Mouse (Mus musculus) hindbrain, postnatal 0 days (tissue): ENCODE data around the gene Mrps11. TPM values are rescaled to one million over a fixed set of nuclear protein-coding genes. Genes with fewer than 3 reads are reported as not detected.

Source experiments
- ATAC-seq: fragments of 200-750 bp; cut with Nextera tagmentation; 2 replicates; pipeline ENCODE4 v1.8.0; 2017; ENCODE audit warnings: mild to moderate bottlenecking, moderate TSS enrichment, moderate library complexity
- DNase-seq: peaks from one replicate; pipeline ENCODE4 v3.0.0-alpha.2; 2015; ENCODE audit warnings: low spot score
- H3K27ac ChIP-seq: fragments of 300-500 bp; sonication (generic); 2 replicates; pipeline ENCODE4 v1.5.1; 2014; ENCODE audit warnings: mild to moderate bottlenecking
- H3K27me3 ChIP-seq: fragments of 300-500 bp; sonication (generic); 2 replicates; pipeline ENCODE4 v1.6.1; 2014; ENCODE audit warnings: low read length, mixed read lengths; ENCODE audit not compliant: insufficient read depth
- H3K36me3 ChIP-seq: fragments of 300-500 bp; sonication (generic); 2 replicates; pipeline ENCODE4 v1.6.1; 2014; ENCODE audit warnings: low read length, mixed read lengths; ENCODE audit not compliant: insufficient read depth
- H3K4me1 ChIP-seq: fragments of 300-500 bp; sonication (generic); 2 replicates; pipeline ENCODE4 v1.6.1; 2014; ENCODE audit warnings: antibody characterized with exemption, low read length, mixed read lengths; ENCODE audit not compliant: insufficient read depth
- H3K4me2 ChIP-seq: fragments of 300-500 bp; sonication (generic); 2 replicates; pipeline ENCODE4 v1.6.1; 2014; ENCODE audit warnings: low read depth, mild to moderate bottlenecking, low read length, moderate library complexity, mixed read lengths
- H3K4me3 ChIP-seq: fragments of 300-500 bp; sonication (generic); 2 replicates; pipeline ENCODE4 v1.5.1; 2014; ENCODE audit warnings: low read length
- H3K9ac ChIP-seq: fragments of 300-500 bp; sonication (generic); replicated peaks from 2 replicates; pipeline ENCODE4 v1.6.1; 2014; ENCODE audit warnings: mild to moderate bottlenecking, low read length, moderate library complexity, mixed read lengths
- H3K9me3 ChIP-seq: fragments of 300-500 bp; sonication (generic); 2 replicates; pipeline ENCODE4 v1.6.1; 2016; ENCODE audit warnings: low read length, mixed read lengths
- CTCF ChIP-seq: IDR thresholded peaks from 2 replicates; pipeline ENCODE4 v1.5.1; 2016; ENCODE audit warnings: antibody characterized with exemption, control low read depth, low read depth
- WGBS: fragments of 180-500 bp; shearing (Covaris S2); extraction: QIAGEN DNeasy Blood & Tissue Kit; methylation state at CpG from one replicate; pipeline ENCODE4 v1.1.7; 2014; 5-methylcytosine and 5-hydroxymethylcytosine counted together
- polyA plus RNA-seq: library from polyadenylated mRNA; unstranded; fragments of >200 nt; fragmentation: Nextera tagmentation; extraction: Ambion mirVana; gene quantifications from 2 replicates; pipeline ENCODE4 v1.2.1, GENCODE M21; 2015
- total RNA-seq: library from RNA; depleted of rRNA; stranded (reverse); fragments of >200 nt; gene quantifications from 2 replicates; pipeline ENCODE4 v1.2.3, GENCODE M21; 2014

The Mrps11 gene
- total and polyA plus RNA-seq, 2 experiments from 2014 or later: 56.8 to 63.4 TPM

- H3K9ac ChIP-seq: no peak overlapping the region
- H3K4me1 ChIP-seq: no peaks in the 10 kb centered on the region
- H3K4me2 ChIP-seq: no peak overlapping the region
- no peak for ATAC-seq
- H3K36me3 ChIP-seq: no peaks in the 10 kb centered on the region
- 72% methylated on average over 4 of the region's 4 CpGs for WGBS
- DNase-seq: no peak
- H3K9me3 ChIP-seq: no peaks in the 10 kb centered on the region
- TF ChIP-seq CTCF: no peak
- H3K4me3 ChIP-seq: no peak overlapping the region
- no peak overlapping the region for H3K27ac ChIP-seq
- H3K27me3 ChIP-seq: no peaks in the 10 kb centered on the region
Observed at GRCm38 (mm10) chr7:78807192-78807591, 24.3 kb downstream of the Mrps11 start.

GRCm38 (mm10) chr7:78813791-78814190, 30.9 kb downstream of the Mrps11 start:
- ATAC-seq (peak; percentile 38; the same call in 1 of the 2 replicates), DNase-seq (peak; percentile 66)
- no peaks in the 10 kb centered on the region for H3K36me3 ChIP-seq
- TF ChIP-seq CTCF: peak; percentile 26; the same call in 1 of the 2 replicates
- no peak overlapping the region for H3K9ac ChIP-seq
- H3K4me2 ChIP-seq: no peak overlapping the region
- H3K27ac ChIP-seq: peak overlapping the region; percentile 36; the same call in 1 of the 2 replicates
- peaks cover 13% of the 10 kb centered on the region for H3K4me1 ChIP-seq
- H3K4me3 ChIP-seq: no peak overlapping the region
- no peaks in the 10 kb centered on the region for H3K9me3 ChIP-seq
- WGBS: 45% methylated on average over 6 of the region's 6 CpGs
- H3K27me3 ChIP-seq: no peaks in the 10 kb centered on the region

GRCm38 (mm10) chr7:78814766-78815165, 31.8 kb downstream of the Mrps11 start:
- no peak overlapping the region for H3K9ac ChIP-seq
- H3K4me3 ChIP-seq: no peak overlapping the region
- peaks cover 13% of the 10 kb centered on the region for H3K4me1 ChIP-seq
- H3K27ac ChIP-seq: peak overlapping the region; percentile 36; the same call in 1 of the 2 replicates
- no peaks in the 10 kb centered on the region for H3K27me3 ChIP-seq
- DNase-seq (peak; percentile 34), ATAC-seq (peak; percentile 72; the same call in 1 of the 2 replicates)
- H3K9me3 ChIP-seq: no peaks in the 10 kb centered on the region
- TF ChIP-seq CTCF: no peak
- H3K36me3 ChIP-seq: no peaks in the 10 kb centered on the region
- H3K4me2 ChIP-seq: no peak overlapping the region

- DNase-seq (no peak), ATAC-seq (no peak)
- Histone ChIP-seq H3K27ac (no peak overlapping the region), H3K4me3 (no peak overlapping the region), H3K4me1 (peaks cover 13% of the 10 kb centered on the region), H3K27me3 (no peaks in the 10 kb centered on the region), H3K4me2 (no peak overlapping the region), H3K9me3 (no peaks in the 10 kb centered on the region), H3K36me3 (no peaks in the 10 kb centered on the region), H3K9ac (no peak overlapping the region)
- no peak for TF ChIP-seq CTCF
- WGBS: 86% methylated on average over 12 of the region's 12 CpGs
Observed at GRCm38 (mm10) chr7:78818336-78818735, 35.4 kb downstream of the Mrps11 start.

GRCm38 (mm10) chr7:78826682-78827385, 43.9 kb downstream of the Mrps11 start:
- no peaks in the 10 kb centered on the region for H3K9me3 ChIP-seq
- H3K9ac ChIP-seq: no peak overlapping the region
- H3K36me3 ChIP-seq: no peaks in the 10 kb centered on the region
- H3K27me3 ChIP-seq: no peaks in the 10 kb centered on the region
- no peaks in the 10 kb centered on the region for H3K4me1 ChIP-seq
- H3K4me2 ChIP-seq: no peak overlapping the region
- H3K4me3 ChIP-seq: no peak overlapping the region
- WGBS: 48% methylated on average over 9 of the region's 9 CpGs
- peak overlapping the region; percentile 11; the same call in 1 of the 2 replicates for H3K27ac ChIP-seq
- ATAC-seq (peak; percentile 79), DNase-seq (peak; percentile 49)
- no peak; the same call in 1 of the 2 replicates for TF ChIP-seq CTCF

GRCm38 (mm10) chr7:78827749-78828362, 44.9 kb downstream of the Mrps11 start:
- Histone ChIP-seq H3K9ac (no peak overlapping the region), H3K27me3 (no peaks in the 10 kb centered on the region), H3K4me1 (no peaks in the 10 kb centered on the region), H3K36me3 (no peaks in the 10 kb centered on the region), H3K27ac (no peak overlapping the region), H3K9me3 (no peaks in the 10 kb centered on the region), H3K4me2 (no peak overlapping the region), H3K4me3 (no peak overlapping the region)
- 78% methylated on average over 14 of the region's 14 CpGs for WGBS
- no peak for TF ChIP-seq CTCF
- no peak for DNase-seq
- no peak for ATAC-seq

GRCm38 (mm10) chr7:78835656-78836055, 52.7 kb downstream of the Mrps11 start:
- Histone ChIP-seq H3K27me3 (no peaks in the 10 kb centered on the region), H3K27ac (no peak overlapping the region), H3K4me2 (no peak overlapping the region), H3K4me3 (no peak overlapping the region), H3K4me1 (no peaks in the 10 kb centered on the region), H3K9me3 (no peaks in the 10 kb centered on the region), H3K36me3 (peaks cover 19% of the 10 kb centered on the region), H3K9ac (no peak overlapping the region)
- DNase-seq: no peak
- no peak for TF ChIP-seq CTCF
- no peak for ATAC-seq
- 85% methylated on average over 4 of the region's 4 CpGs for WGBS
